24 mouse cellular contexts compared by ENCODE assay signal in genomic region chr12:26244701-26245100, GRCm38 (mm10).
DNase-seq lines count a peak whose midpoint lies in the region; ATAC-seq and TF ChIP-seq lines count a peak whose summit lies in the region.
"Had no signal": no experiment of that assay in that cellular context is flagged by ENCODE, and none has a peak within 500 bp of the region (broad histone marks: within the 10 kb centered on the region; RNA-seq: fewer than 3 reads in every experiment).

No protein-coding gene starts in this region.

- H3K36me3 ChIP-seq in forebrain, postnatal 0 days (ENCODE audit: insufficient read depth), result no peaks in the 10 kb centered on the region
- H3K36me3 ChIP-seq in forebrain, embryonic 11.5 days (ENCODE audit: control insufficient read depth, insufficient read depth, low read length), result no peaks in the 10 kb centered on the region
- H3K36me3 ChIP-seq in midbrain, postnatal 0 days (ENCODE audit: insufficient read depth, low read length), result no peaks in the 10 kb centered on the region
- H3K36me3 ChIP-seq in midbrain, embryonic 10.5 days, result no peaks in the 10 kb centered on the region
- no peaks in the 10 kb centered on the region for H3K36me3 ChIP-seq in neural tube, embryonic 14.5 days (ENCODE audit: control insufficient read depth, insufficient read depth, low read length)
- H3K36me3 ChIP-seq: embryonic facial prominence, embryonic 13.5 days; embryonic facial prominence, embryonic 15.5 days; forebrain, embryonic 12.5 days; forebrain, embryonic 15.5 days had no signal

- TF ChIP-seq POLR2A in brain, embryonic 14.5 days (IDR thresholded peaks at IDR 0.05; ENCODE audit: borderline replicate concordance, extremely low read depth, insufficient read depth, insufficient read length, poor library complexity, severe bottlenecking), result no peak

- 79% methylated on average over 6 of the region's 6 CpGs for WGBS in forebrain, postnatal 0 days
- WGBS in forebrain, embryonic 11.5 days, result 91% methylated on average over 6 of the region's 6 CpGs
- 86% methylated on average over 6 of the region's 6 CpGs for WGBS in midbrain, postnatal 0 days
- WGBS in midbrain, embryonic 10.5 days, result 94% methylated on average over 6 of the region's 6 CpGs
- WGBS in neural tube, embryonic 14.5 days, result 63% methylated on average over 6 of the region's 6 CpGs

- H3K4me3 ChIP-seq in forebrain, postnatal 0 days (ENCODE audit: low read depth, low read length), result no peak overlapping the region
- no peak overlapping the region for H3K4me3 ChIP-seq in forebrain, embryonic 11.5 days (ENCODE audit: low read depth, low read length)
- no peak overlapping the region for H3K4me3 ChIP-seq in midbrain, postnatal 0 days (ENCODE audit: low read depth, low read length)
- no peak overlapping the region for H3K4me3 ChIP-seq in midbrain, embryonic 10.5 days
- no peak overlapping the region for H3K4me3 ChIP-seq in neural tube, embryonic 14.5 days (ENCODE audit: low read depth, low read length)
- H3K4me3 ChIP-seq: embryonic facial prominence, embryonic 13.5 days; embryonic facial prominence, embryonic 15.5 days; erythroblast, embryonic 14.5 days; forebrain, embryonic 12.5 days; forebrain, embryonic 15.5 days had no signal

- H3K27ac ChIP-seq in forebrain, postnatal 0 days (ENCODE audit: low read depth, low read length), result no peak overlapping the region
- H3K27ac ChIP-seq in forebrain, embryonic 11.5 days (ENCODE audit: low read depth, low read length), result no peak overlapping the region
- H3K27ac ChIP-seq in midbrain, postnatal 0 days (ENCODE audit: low read depth, low read length), result no peak overlapping the region
- H3K27ac ChIP-seq in midbrain, embryonic 10.5 days (replicated peaks), result no peak overlapping the region
- H3K27ac ChIP-seq in neural tube, embryonic 14.5 days (ENCODE audit: low read depth, low read length), result no peak overlapping the region
- H3K27ac ChIP-seq: embryonic facial prominence, embryonic 13.5 days; embryonic facial prominence, embryonic 15.5 days; forebrain, embryonic 12.5 days; forebrain, embryonic 15.5 days had no signal

- no peaks in the 10 kb centered on the region for H3K27me3 ChIP-seq in forebrain, postnatal 0 days (ENCODE audit: insufficient read depth, low read length)
- no peaks in the 10 kb centered on the region for H3K27me3 ChIP-seq in forebrain, embryonic 11.5 days (ENCODE audit: control insufficient read depth, insufficient read depth, low read length)
- H3K27me3 ChIP-seq in midbrain, postnatal 0 days (ENCODE audit: insufficient read depth, low read length), result no peaks in the 10 kb centered on the region
- no peaks in the 10 kb centered on the region for H3K27me3 ChIP-seq in midbrain, embryonic 10.5 days (ENCODE audit: low read depth, poor library complexity, severe bottlenecking)
- H3K27me3 ChIP-seq in neural tube, embryonic 14.5 days (ENCODE audit: control insufficient read depth, insufficient read depth, low read length), result no peaks in the 10 kb centered on the region
- H3K27me3 ChIP-seq: embryonic facial prominence, embryonic 13.5 days; embryonic facial prominence, embryonic 15.5 days; forebrain, embryonic 12.5 days; forebrain, embryonic 15.5 days had no signal

- no peak overlapping the region for H3K9ac ChIP-seq in forebrain, postnatal 0 days
- H3K9ac ChIP-seq in forebrain, embryonic 11.5 days (ENCODE audit: low read length), result no peak overlapping the region
- no peak overlapping the region for H3K9ac ChIP-seq in midbrain, postnatal 0 days (replicated peaks; ENCODE audit: low read length, poor library complexity, severe bottlenecking)
- H3K9ac ChIP-seq in neural tube, embryonic 14.5 days (replicated peaks; ENCODE audit: low read depth, low read length), result no peak overlapping the region
- H3K9ac ChIP-seq: embryonic facial prominence, embryonic 13.5 days; embryonic facial prominence, embryonic 15.5 days; forebrain, embryonic 12.5 days; forebrain, embryonic 15.5 days had no signal

- no peaks in the 10 kb centered on the region for H3K4me1 ChIP-seq in forebrain, postnatal 0 days (ENCODE audit: insufficient read depth)
- H3K4me1 ChIP-seq in forebrain, embryonic 11.5 days (replicated peaks; ENCODE audit: control insufficient read depth, insufficient read depth, low read length), result no peaks in the 10 kb centered on the region
- no peaks in the 10 kb centered on the region for H3K4me1 ChIP-seq in midbrain, postnatal 0 days (ENCODE audit: insufficient read depth, low read length)
- 0 out of 2 replicates have a peak, but pooled peaks cover 4% of the 10 kb centered on the region for H3K4me1 ChIP-seq in midbrain, embryonic 10.5 days
- H3K4me1 ChIP-seq in neural tube, embryonic 14.5 days (ENCODE audit: control insufficient read depth, insufficient read depth, low read length), result no peaks in the 10 kb centered on the region
- H3K4me1 ChIP-seq: embryonic facial prominence, embryonic 13.5 days; embryonic facial prominence, embryonic 15.5 days; forebrain, embryonic 12.5 days; forebrain, embryonic 15.5 days had no signal

- no peaks in the 10 kb centered on the region for H3K9me3 ChIP-seq in forebrain, postnatal 0 days (ENCODE audit: low read length)
- H3K9me3 ChIP-seq in forebrain, embryonic 11.5 days (ENCODE audit: control insufficient read depth, low read length), result no peaks in the 10 kb centered on the region
- H3K9me3 ChIP-seq in midbrain, postnatal 0 days (ENCODE audit: low read length), result no peaks in the 10 kb centered on the region
- no peaks in the 10 kb centered on the region for H3K9me3 ChIP-seq in midbrain, embryonic 10.5 days (replicated peaks)
- no peaks in the 10 kb centered on the region for H3K9me3 ChIP-seq in neural tube, embryonic 14.5 days (ENCODE audit: control insufficient read depth, low read length)
- H3K9me3 ChIP-seq: embryonic facial prominence, embryonic 13.5 days; embryonic facial prominence, embryonic 15.5 days; forebrain, embryonic 12.5 days; forebrain, embryonic 15.5 days had no signal

- no peak for DNase-seq in forebrain, postnatal 0 days
- no peak for DNase-seq in forebrain, embryonic 11.5 days (ENCODE audit: low spot score)
- peak; percentile 12 for DNase-seq in midbrain, postnatal 0 days (ENCODE audit: low spot score)
- DNase-seq in midbrain, embryonic 10.5 days (ENCODE audit: low spot score), result no peak
- peak; percentile 37 for DNase-seq in brain, embryonic 14.5 days (ENCODE audit: low read depth)
- DNase-seq in adrenal gland, adult (ENCODE audit: inconsistent age in 2 of 2, low spot score in 1 of 2), result no peak
- DNase-seq in Muller cell, postnatal 12 days (ENCODE audit: inconsistent ontology term), result no peak
- DNase-seq: adrenal gland, adult 2 months; adrenal gland, postnatal 10 days; adrenal gland, postnatal 25 days; cerebellum, adult 11-12 months; cerebellum, adult 2 months; cerebellum, adult 9-10 months; cerebellum, postnatal 10 days; cerebellum, postnatal 36 days; embryo, embryonic 11 days had no signal

- ATAC-seq in forebrain, postnatal 0 days, result 0 out of 2 replicates have a peak, but pooled peaks have one; percentile 16
- no peak for ATAC-seq in forebrain, embryonic 11.5 days (replicated peaks; ENCODE audit: low FRiP score)
- no peak for ATAC-seq in midbrain, postnatal 0 days (ENCODE audit: low FRiP score)
- peak; percentile 51; the same call in 1 of the 2 replicates for ATAC-seq in neural tube, embryonic 14.5 days (ENCODE audit: low read depth)
- ATAC-seq: activated CD4-positive, CD25-positive, alpha-beta regulatory T cell, adult 4 months; forebrain, embryonic 15.5 days; Patski had no signal

- no peak overlapping the region for H3K4me2 ChIP-seq in forebrain, postnatal 0 days (ENCODE audit: low read depth)
- no peak overlapping the region for H3K4me2 ChIP-seq in forebrain, embryonic 11.5 days (ENCODE audit: low read depth, low read length, severe bottlenecking)
- H3K4me2 ChIP-seq in midbrain, postnatal 0 days (ENCODE audit: low read depth, low read length, poor library complexity, severe bottlenecking), result no peak overlapping the region
- no peak overlapping the region for H3K4me2 ChIP-seq in neural tube, embryonic 14.5 days (ENCODE audit: low read depth, low read length)
- H3K4me2 ChIP-seq: embryonic facial prominence, embryonic 13.5 days; embryonic facial prominence, embryonic 15.5 days; forebrain, embryonic 12.5 days; forebrain, embryonic 15.5 days had no signal

- no peak for TF ChIP-seq CTCF in forebrain, postnatal 0 days (IDR thresholded peaks at IDR 0.05; ENCODE audit: low read depth)
- no peak for TF ChIP-seq CTCF in midbrain, postnatal 0 days (IDR thresholded peaks at IDR 0.05)
- TF ChIP-seq CTCF in brain, embryonic 14.5 days (IDR thresholded peaks at IDR 0.05; ENCODE audit: borderline replicate concordance, extremely low read depth, insufficient read depth, insufficient read length), result no peak

Comparison
In these comparisons a context has a peak if more than half of its experiments do, and no peak if none do; other contexts are left out.
1. ATAC-seq: peak in forebrain, postnatal 0 days (single experiment) and neural tube, embryonic 14.5 days (single experiment); none in forebrain, embryonic 11.5 days (single experiment) and midbrain, postnatal 0 days (single experiment).
2. DNase-seq: peak in midbrain, postnatal 0 days (single experiment) and brain, embryonic 14.5 days (single experiment); none in forebrain, postnatal 0 days (single experiment), forebrain, embryonic 11.5 days (single experiment), midbrain, embryonic 10.5 days (single experiment), adrenal gland, adult (0 of 2) and Muller cell, postnatal 12 days (single experiment).